Mouse (Mus musculus): ENCODE results near the gene Usp15. TPM values are rescaled to one million over a fixed set of nuclear protein-coding genes. Genes with fewer than 3 reads are reported as not detected.

Usp15 gene
- polyA plus RNA-seq, 1 experiment from 2014 or later: 64.8 TPM

- H3K36me3 ChIP-seq (ENCODE audit: control insufficient read depth, insufficient read depth, low read length): peaks cover 7% of the 10 kb centered on the region; the same call in 1 of the 2 replicates
- H3K4me2 ChIP-seq (ENCODE audit: low read length): no peak overlapping the region
- WGBS: 85% methylated on average over 6 of the region's 6 CpGs
- H3K9me3 ChIP-seq (ENCODE audit: control insufficient read depth, low read length): no peaks in the 10 kb centered on the region
- H3K27me3 ChIP-seq (replicated peaks; ENCODE audit: control insufficient read depth, insufficient read depth, low read length): no peaks in the 10 kb centered on the region
- no peaks in the 10 kb centered on the region for H3K4me1 ChIP-seq (ENCODE audit: control insufficient read depth, insufficient read depth, low read depth, low read length)
- H3K9ac ChIP-seq (ENCODE audit: low read depth, low read length): no peak overlapping the region
- H3K4me3 ChIP-seq (ENCODE audit: low read length): no peak overlapping the region
- H3K27ac ChIP-seq (ENCODE audit: low read depth, low read length): no peak overlapping the region
- ATAC-seq: no peak
These were observed 41.0 kb downstream of the Usp15 start for GRCm38 (mm10) chr10:123155764-123156163.

GRCm38 (mm10) chr10:123153321-123153720 lies 43.5 kb downstream of the Usp15 start:
- 81% methylated on average over 2 of the region's 2 CpGs for WGBS
- no peak overlapping the region for H3K9ac ChIP-seq (ENCODE audit: low read depth, low read length)
- H3K9me3 ChIP-seq (ENCODE audit: control insufficient read depth, low read length): no peaks in the 10 kb centered on the region
- no peak overlapping the region for H3K4me3 ChIP-seq (ENCODE audit: low read length)
- H3K27me3 ChIP-seq (replicated peaks; ENCODE audit: control insufficient read depth, insufficient read depth, low read length): no peaks in the 10 kb centered on the region
- no peaks in the 10 kb centered on the region for H3K4me1 ChIP-seq (ENCODE audit: control insufficient read depth, insufficient read depth, low read depth, low read length)
- H3K36me3 ChIP-seq (ENCODE audit: control insufficient read depth, insufficient read depth, low read length): no peaks in the 10 kb centered on the region; the same call in 1 of the 2 replicates
- H3K4me2 ChIP-seq (ENCODE audit: low read length): no peak overlapping the region
- ATAC-seq: no peak
- no peak overlapping the region for H3K27ac ChIP-seq (ENCODE audit: low read depth, low read length)

- peaks cover 2% of the 10 kb centered on the region; the same call in 1 of the 2 replicates for H3K36me3 ChIP-seq (ENCODE audit: control insufficient read depth, insufficient read depth, low read length)
- H3K27me3 ChIP-seq (replicated peaks; ENCODE audit: control insufficient read depth, insufficient read depth, low read length): no peaks in the 10 kb centered on the region
- ATAC-seq: no peak
- H3K9ac ChIP-seq (ENCODE audit: low read depth, low read length): no peak overlapping the region
- no peak overlapping the region for H3K27ac ChIP-seq (ENCODE audit: low read depth, low read length)
- WGBS: 77% methylated on average over 4 of the region's 4 CpGs
- no peak overlapping the region for H3K4me2 ChIP-seq (ENCODE audit: low read length)
- no peaks in the 10 kb centered on the region for H3K9me3 ChIP-seq (ENCODE audit: control insufficient read depth, low read length)
- H3K4me3 ChIP-seq (ENCODE audit: low read length): no peak overlapping the region
- H3K4me1 ChIP-seq (ENCODE audit: control insufficient read depth, insufficient read depth, low read depth, low read length): peaks cover 3% of the 10 kb centered on the region; the same call in 1 of the 2 replicates
These were observed 48.6 kb downstream of the Usp15 start for GRCm38 (mm10) chr10:123148025-123148814.

GRCm38 (mm10) chr10:123147180-123147579 lies 49.6 kb downstream of the Usp15 start:
- H3K4me3 ChIP-seq (ENCODE audit: low read length): no peak overlapping the region
- H3K27me3 ChIP-seq (replicated peaks; ENCODE audit: control insufficient read depth, insufficient read depth, low read length): no peaks in the 10 kb centered on the region
- WGBS: 50% methylated on average over 6 of the region's 6 CpGs
- H3K4me1 ChIP-seq (ENCODE audit: control insufficient read depth, insufficient read depth, low read depth, low read length): peaks cover 3% of the 10 kb centered on the region; the same call in 1 of the 2 replicates
- peaks cover 2% of the 10 kb centered on the region; the same call in 1 of the 2 replicates for H3K36me3 ChIP-seq (ENCODE audit: control insufficient read depth, insufficient read depth, low read length)
- peak; percentile 56 for ATAC-seq
- no peak overlapping the region for H3K9ac ChIP-seq (ENCODE audit: low read depth, low read length)
- H3K4me2 ChIP-seq (ENCODE audit: low read length): no peak overlapping the region
- no peaks in the 10 kb centered on the region for H3K9me3 ChIP-seq (ENCODE audit: control insufficient read depth, low read length)
- H3K27ac ChIP-seq (ENCODE audit: low read depth, low read length): no peak overlapping the region

GRCm38 (mm10) chr10:123146349-123146748 lies 50.4 kb downstream of the Usp15 start:
- peaks cover 2% of the 10 kb centered on the region; the same call in 1 of the 2 replicates for H3K36me3 ChIP-seq (ENCODE audit: control insufficient read depth, insufficient read depth, low read length)
- H3K4me3 ChIP-seq (ENCODE audit: low read length): no peak overlapping the region
- H3K4me1 ChIP-seq (ENCODE audit: control insufficient read depth, insufficient read depth, low read depth, low read length): peaks cover 3% of the 10 kb centered on the region; the same call in 1 of the 2 replicates
- H3K9ac ChIP-seq (ENCODE audit: low read depth, low read length): no peak overlapping the region
- no peaks in the 10 kb centered on the region for H3K9me3 ChIP-seq (ENCODE audit: control insufficient read depth, low read length)
- no peak overlapping the region for H3K4me2 ChIP-seq (ENCODE audit: low read length)
- H3K27ac ChIP-seq (ENCODE audit: low read depth, low read length): no peak overlapping the region
- 85% methylated on average over 2 of the region's 2 CpGs for WGBS
- no peak for ATAC-seq
- no peaks in the 10 kb centered on the region for H3K27me3 ChIP-seq (replicated peaks; ENCODE audit: control insufficient read depth, insufficient read depth, low read length)

GRCm38 (mm10) chr10:123144256-123144655 lies 52.5 kb downstream of the Usp15 start:
- Histone ChIP-seq H3K36me3 (ENCODE audit: control insufficient read depth, insufficient read depth, low read length) (peaks cover 2% of the 10 kb centered on the region; the same call in 1 of the 2 replicates), H3K27ac (ENCODE audit: low read depth, low read length) (no peak overlapping the region), H3K4me1 (ENCODE audit: control insufficient read depth, insufficient read depth, low read depth, low read length) (peaks cover 3% of the 10 kb centered on the region; the same call in 1 of the 2 replicates), H3K27me3 (replicated peaks; ENCODE audit: control insufficient read depth, insufficient read depth, low read length) (no peaks in the 10 kb centered on the region), H3K4me2 (ENCODE audit: low read length) (no peak overlapping the region), H3K9ac (ENCODE audit: low read depth, low read length) (no peak overlapping the region), H3K9me3 (ENCODE audit: control insufficient read depth, low read length) (no peaks in the 10 kb centered on the region), H3K4me3 (ENCODE audit: low read length) (no peak overlapping the region)
- WGBS: 95% methylated on average over 8 of the region's 8 CpGs
- ATAC-seq: no peak

- ATAC-seq: no peak
- Histone ChIP-seq H3K27me3 (replicated peaks; ENCODE audit: control insufficient read depth, insufficient read depth, low read length) (no peaks in the 10 kb centered on the region), H3K9me3 (ENCODE audit: control insufficient read depth, low read length) (no peaks in the 10 kb centered on the region), H3K4me2 (ENCODE audit: low read length) (no peak overlapping the region), H3K9ac (ENCODE audit: low read depth, low read length) (no peak overlapping the region), H3K4me1 (ENCODE audit: control insufficient read depth, insufficient read depth, low read depth, low read length) (peaks cover 3% of the 10 kb centered on the region; the same call in 1 of the 2 replicates), H3K4me3 (ENCODE audit: low read length) (no peak overlapping the region), H3K36me3 (ENCODE audit: control insufficient read depth, insufficient read depth, low read length) (peaks cover 2% of the 10 kb centered on the region; the same call in 1 of the 2 replicates), H3K27ac (ENCODE audit: low read depth, low read length) (no peak overlapping the region)
- WGBS: 95% methylated on average over 5 of the region's 5 CpGs
These were observed 54.3 kb downstream of the Usp15 start for GRCm38 (mm10) chr10:123142395-123143050.

- Histone ChIP-seq H3K9me3 (ENCODE audit: control insufficient read depth, low read length) (no peaks in the 10 kb centered on the region), H3K4me1 (ENCODE audit: control insufficient read depth, insufficient read depth, low read depth, low read length) (no peaks in the 10 kb centered on the region), H3K36me3 (ENCODE audit: control insufficient read depth, insufficient read depth, low read length) (peaks cover 13% of the 10 kb centered on the region), H3K4me3 (ENCODE audit: low read length) (no peak overlapping the region), H3K27me3 (replicated peaks; ENCODE audit: control insufficient read depth, insufficient read depth, low read length) (no peaks in the 10 kb centered on the region), H3K9ac (ENCODE audit: low read depth, low read length) (no peak overlapping the region), H3K4me2 (ENCODE audit: low read length) (no peak overlapping the region), H3K27ac (ENCODE audit: low read depth, low read length) (0 out of 2 replicates have a peak overlapping the region, but pooled peaks have one; percentile 23)
- peak; percentile 72; the same call in 1 of the 2 replicates for ATAC-seq
- 47% methylated on average over 10 of the region's 10 CpGs for WGBS
These were observed 61.0 kb downstream of the Usp15 start for GRCm38 (mm10) chr10:123135818-123136217.

GRCm38 (mm10) chr10:123131487-123131886 lies 65.3 kb downstream of the Usp15 start:
- H3K36me3 ChIP-seq (ENCODE audit: control insufficient read depth, insufficient read depth, low read length): peaks cover 16% of the 10 kb centered on the region
- no peak overlapping the region for H3K4me2 ChIP-seq (ENCODE audit: low read length)
- no peak overlapping the region for H3K9ac ChIP-seq (ENCODE audit: low read depth, low read length)
- H3K4me1 ChIP-seq (ENCODE audit: control insufficient read depth, insufficient read depth, low read depth, low read length): no peaks in the 10 kb centered on the region
- H3K27me3 ChIP-seq (replicated peaks; ENCODE audit: control insufficient read depth, insufficient read depth, low read length): no peaks in the 10 kb centered on the region
- no peak overlapping the region for H3K27ac ChIP-seq (ENCODE audit: low read depth, low read length)
- H3K9me3 ChIP-seq (ENCODE audit: control insufficient read depth, low read length): no peaks in the 10 kb centered on the region
- H3K4me3 ChIP-seq (ENCODE audit: low read length): no peak overlapping the region
- ATAC-seq: no peak
- 93% methylated on average over 10 of the region's 10 CpGs for WGBS
